Mouse (Mus musculus): Measurements from ENCODE around the gene Creld1. TPM values are rescaled to one million over a fixed set of nuclear protein-coding genes. Genes with fewer than 3 reads are reported as not detected.

Creld1 gene
- polyA plus RNA-seq, 1 experiment from 2014 or later: 39.6 TPM

DNA sequence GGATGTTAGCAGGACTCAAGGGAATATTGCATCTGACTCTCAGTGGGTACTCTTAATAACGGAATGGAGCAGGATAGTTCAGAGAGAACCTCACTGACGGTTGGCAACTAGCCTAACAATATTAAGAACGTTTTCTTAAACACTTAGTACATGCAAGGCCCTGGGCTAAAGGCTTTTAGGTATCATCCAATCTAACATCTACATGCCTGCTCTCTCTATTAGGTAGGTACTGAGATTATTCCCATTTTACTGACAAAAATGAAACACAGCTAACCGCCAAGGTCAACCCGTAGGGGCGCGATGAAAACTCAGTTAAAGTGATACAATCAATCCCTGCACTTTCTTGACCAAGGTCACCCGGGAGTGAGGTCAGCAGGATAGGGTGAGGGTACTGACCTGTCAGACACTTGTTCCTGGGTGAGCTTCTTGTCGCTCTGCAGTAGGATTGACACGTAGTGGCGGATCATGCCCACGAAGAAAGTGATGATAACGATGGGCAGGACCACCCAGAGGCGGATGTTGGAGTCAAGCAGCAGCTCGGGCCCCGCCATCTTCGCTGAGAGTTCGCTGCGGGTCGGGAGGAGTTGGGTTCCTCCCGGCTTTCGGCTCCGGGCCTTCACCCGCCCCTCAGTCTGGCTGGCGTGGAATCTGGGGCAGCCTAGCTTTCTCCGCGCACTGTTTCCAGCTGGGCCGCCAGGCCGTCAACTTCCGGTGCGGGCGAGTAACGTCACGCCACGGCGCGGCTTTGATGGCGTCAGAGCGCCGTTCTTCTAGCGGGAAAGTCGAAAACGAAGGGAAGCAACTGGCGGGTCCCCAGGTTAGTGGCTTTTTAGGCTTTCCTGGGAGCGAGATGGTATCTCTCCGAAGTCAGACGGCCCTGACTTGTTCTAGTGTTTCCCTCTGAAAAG, 48.1 kb downstream of the Creld1 start, which contains the start of the genes Emc3 and Fancd2:
Gene Emc3, minus strand, starts transcription at position 721 of the 908 bp plus-strand sequence.
Gene Fancd2, plus strand, starts transcription at position 751 of the 908 bp plus-strand sequence.
- ATAC-seq (ENCODE audit: low FRiP score): peak; percentile 89
- peak within 1 kb of the TSS; percentile 80 for H3K9ac ChIP-seq
- H3K36me3 ChIP-seq (replicated peaks): no peaks in the 10 kb centered on the region; the same call in 1 of the 2 replicates
- H3K4me1 ChIP-seq: peaks cover 18% of the 10 kb centered on the region
- 1% methylated on average over 47 of the region's 47 CpGs for WGBS
- H3K9me3 ChIP-seq: no peaks in the 10 kb centered on the region
- H3K27me3 ChIP-seq: no peaks in the 10 kb centered on the region
- H3K27ac ChIP-seq: peak within 1 kb of the TSS; percentile 62
- peak within 1 kb of the TSS; percentile 82 for H3K4me3 ChIP-seq (replicated peaks)
- peak within 1 kb of the TSS; percentile 69 for H3K4me2 ChIP-seq

- H3K36me3 ChIP-seq (replicated peaks): peaks cover 5% of the 10 kb centered on the region
- peak overlapping the region; percentile 69 for H3K4me2 ChIP-seq
- peak overlapping the region; percentile 82 for H3K4me3 ChIP-seq (replicated peaks)
- no peak overlapping the region for H3K27ac ChIP-seq
- H3K9me3 ChIP-seq: no peaks in the 10 kb centered on the region
- no peaks in the 10 kb centered on the region for H3K27me3 ChIP-seq
- no peak; the same call in 1 of the 2 replicates for ATAC-seq (ENCODE audit: low FRiP score)
- peak overlapping the region; percentile 80 for H3K9ac ChIP-seq
- WGBS: 4% methylated on average over 7 of the region's 7 CpGs
- peaks cover 18% of the 10 kb centered on the region for H3K4me1 ChIP-seq
Observed at GRCm38 (mm10) chr6:113531840-113532404, 48.8 kb downstream of the Creld1 start.

DNA sequence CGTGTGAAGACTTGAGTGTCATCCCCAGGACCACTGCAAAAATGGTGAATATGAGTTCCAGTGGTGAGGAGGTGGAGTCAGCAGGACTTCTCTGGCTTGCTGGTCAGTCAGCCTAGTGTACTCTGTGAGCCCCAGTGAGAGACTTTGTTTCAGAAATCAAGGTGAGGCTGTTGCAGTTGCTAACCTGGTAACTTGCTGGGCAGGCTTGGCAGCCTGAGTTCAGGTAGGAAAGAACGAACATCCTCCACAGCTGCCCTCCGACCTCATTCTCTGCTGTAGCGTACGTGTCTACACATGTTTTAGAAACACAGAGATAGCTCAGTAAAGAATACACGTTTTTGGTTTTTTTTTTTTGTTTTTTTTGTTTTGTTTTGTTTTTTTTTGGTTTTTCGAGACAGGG, 51.8 kb downstream of the Creld1 start:
- no peaks in the 10 kb centered on the region for H3K9me3 ChIP-seq
- H3K36me3 ChIP-seq (replicated peaks): peaks cover 11% of the 10 kb centered on the region
- H3K4me1 ChIP-seq: peaks cover 16% of the 10 kb centered on the region
- no peak overlapping the region for H3K9ac ChIP-seq
- ATAC-seq (ENCODE audit: low FRiP score): no peak
- no peak overlapping the region for H3K4me2 ChIP-seq
- no peak overlapping the region for H3K4me3 ChIP-seq (replicated peaks)
- no peak overlapping the region for H3K27ac ChIP-seq
- no peaks in the 10 kb centered on the region for H3K27me3 ChIP-seq
- WGBS: 91% methylated on average over 7 of the region's 7 CpGs

DNA sequence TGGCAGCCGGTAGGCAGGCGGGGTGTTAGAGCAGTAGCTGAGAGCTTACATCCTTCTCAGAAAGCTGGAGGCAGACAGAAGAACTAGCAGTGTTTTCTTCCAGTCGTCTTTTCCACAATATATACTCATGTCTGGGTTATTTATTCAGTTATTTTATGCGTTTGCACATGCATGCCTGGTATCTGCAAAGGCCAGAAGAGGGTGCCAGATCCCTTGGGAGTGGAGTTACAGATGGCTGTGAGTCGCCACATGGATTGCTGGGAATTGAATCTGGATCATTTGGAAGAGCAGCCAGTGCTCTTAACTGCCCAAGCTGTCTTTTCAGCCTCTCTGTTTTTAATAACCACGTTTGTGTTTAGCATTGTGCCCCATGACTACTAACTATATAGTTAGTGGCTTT, 58.5 kb downstream of the Creld1 start:
- 88% methylated on average over 6 of the region's 6 CpGs for WGBS
- Histone ChIP-seq H3K36me3 (replicated peaks) (peaks cover 18% of the 10 kb centered on the region), H3K27ac (no peak overlapping the region), H3K9me3 (no peaks in the 10 kb centered on the region), H3K4me3 (replicated peaks) (no peak overlapping the region), H3K27me3 (no peaks in the 10 kb centered on the region), H3K4me1 (no peaks in the 10 kb centered on the region), H3K9ac (no peak overlapping the region), H3K4me2 (no peak overlapping the region)
- no peak for ATAC-seq (ENCODE audit: low FRiP score)

Small RNAs within 50 kb of the gene (microRNA-seq; reads per million reads assigned to microRNA genes)
- not detected for gene Gm23365

Other genes starting within 250 kb of the Creld1 start
- 46.2 and 50.0 TPM in 2 replicates for gene Mtmr14, start 245.5 kb upstream of the Creld1 start, polyA plus RNA-seq (2016; fragmentation: Nextera tagmentation; extraction: Ambion mirVana)
- 0.22 and 0.34 TPM in 2 replicates for gene Cpne9, start 201.0 kb upstream of the Creld1 start, polyA plus RNA-seq (2016; fragmentation: Nextera tagmentation; extraction: Ambion mirVana)
- 30.6 and 34.7 TPM in 2 replicates for gene Brpf1, start 176.2 kb upstream of the Creld1 start, polyA plus RNA-seq (2016; fragmentation: Nextera tagmentation; extraction: Ambion mirVana)
- gene Ogg1, start 156.3 kb upstream of the Creld1 start, polyA plus RNA-seq (2016; fragmentation: Nextera tagmentation; extraction: Ambion mirVana): 13.6 and 13.7 TPM in 2 replicates
- 57.9 and 59.1 TPM in 2 replicates for gene Camk1, start 139.3 kb upstream of the Creld1 start, polyA plus RNA-seq (2016; fragmentation: Nextera tagmentation; extraction: Ambion mirVana)
- gene Tada3, start 105.4 kb upstream of the Creld1 start, polyA plus RNA-seq (2016; fragmentation: Nextera tagmentation; extraction: Ambion mirVana): 67.6 and 70.7 TPM in 2 replicates
- gene Arpc4, start 105.2 kb upstream of the Creld1 start, polyA plus RNA-seq (2016; fragmentation: Nextera tagmentation; extraction: Ambion mirVana): 327 and 333 TPM in 2 replicates
- gene Ttll3, start 94.0 kb upstream of the Creld1 start, polyA plus RNA-seq (2016; fragmentation: Nextera tagmentation; extraction: Ambion mirVana): 6.5 and 7.0 TPM in 2 replicates
- gene Rpusd3, start 64.0 kb upstream of the Creld1 start, polyA plus RNA-seq (2016; fragmentation: Nextera tagmentation; extraction: Ambion mirVana): 23.8 and 28.1 TPM in 2 replicates
- not detected in 2 replicates for gene Cidec, start 47.5 kb upstream of the Creld1 start, polyA plus RNA-seq (2016; fragmentation: Nextera tagmentation; extraction: Ambion mirVana)
- 68.5 and 71.3 TPM in 2 replicates for gene Jagn1, start 40.7 kb upstream of the Creld1 start, polyA plus RNA-seq (2016; fragmentation: Nextera tagmentation; extraction: Ambion mirVana)
- gene Il17re, start 24.8 kb upstream of the Creld1 start, polyA plus RNA-seq (2016; fragmentation: Nextera tagmentation; extraction: Ambion mirVana): 0.46 and 0.55 TPM in 2 replicates
- 1.6 and 2.2 TPM in 2 replicates for gene Il17rc, start 11.9 kb upstream of the Creld1 start, polyA plus RNA-seq (2016; fragmentation: Nextera tagmentation; extraction: Ambion mirVana)
- gene Prrt3, start 18.6 kb downstream of the Creld1 start, polyA plus RNA-seq (2016; fragmentation: Nextera tagmentation; extraction: Ambion mirVana): 2.3 and 2.4 TPM in 2 replicates
- 77.4 and 78.5 TPM in 2 replicates for gene Emc3, start 48.4 kb downstream of the Creld1 start, polyA plus RNA-seq (2016; fragmentation: Nextera tagmentation; extraction: Ambion mirVana)
- 15.9 and 18.8 TPM in 2 replicates for gene Fancd2, start 48.4 kb downstream of the Creld1 start, polyA plus RNA-seq (2016; fragmentation: Nextera tagmentation; extraction: Ambion mirVana)
- 0.28 and 0.35 TPM in 2 replicates for gene Fancd2os, start 117.4 kb downstream of the Creld1 start, polyA plus RNA-seq (2016; fragmentation: Nextera tagmentation; extraction: Ambion mirVana)
- 189 and 194 TPM in 2 replicates for gene Brk1, start 121.5 kb downstream of the Creld1 start, polyA plus RNA-seq (2016; fragmentation: Nextera tagmentation; extraction: Ambion mirVana)
- 54.9 and 61.8 TPM in 2 replicates for gene Vhl, start 140.7 kb downstream of the Creld1 start, polyA plus RNA-seq (2016; fragmentation: Nextera tagmentation; extraction: Ambion mirVana)
- 0.63 and 1.6 TPM in 2 replicates for gene Irak2, start 155.2 kb downstream of the Creld1 start, polyA plus RNA-seq (2016; fragmentation: Nextera tagmentation; extraction: Ambion mirVana)
- gene Tatdn2, start 213.8 kb downstream of the Creld1 start, polyA plus RNA-seq (2016; fragmentation: Nextera tagmentation; extraction: Ambion mirVana): 0.94 and 0.96 TPM in 2 replicates
- 0.92 and 1.2 TPM in 2 replicates for gene Ghrl, start 236.6 kb downstream of the Creld1 start, polyA plus RNA-seq (2016; fragmentation: Nextera tagmentation; extraction: Ambion mirVana)

Measured in forebrain, embryonic 12.5 days (tissue).